Mouse (Mus musculus): ENCODE data around the gene 4921536K21Rik.
"Not testable (repeated sequence)": the region's sequence is repeated elsewhere in the genome, so short reads cannot be mapped to it uniquely, and the experiment has no call there.

The 4921536K21Rik gene

DNA sequence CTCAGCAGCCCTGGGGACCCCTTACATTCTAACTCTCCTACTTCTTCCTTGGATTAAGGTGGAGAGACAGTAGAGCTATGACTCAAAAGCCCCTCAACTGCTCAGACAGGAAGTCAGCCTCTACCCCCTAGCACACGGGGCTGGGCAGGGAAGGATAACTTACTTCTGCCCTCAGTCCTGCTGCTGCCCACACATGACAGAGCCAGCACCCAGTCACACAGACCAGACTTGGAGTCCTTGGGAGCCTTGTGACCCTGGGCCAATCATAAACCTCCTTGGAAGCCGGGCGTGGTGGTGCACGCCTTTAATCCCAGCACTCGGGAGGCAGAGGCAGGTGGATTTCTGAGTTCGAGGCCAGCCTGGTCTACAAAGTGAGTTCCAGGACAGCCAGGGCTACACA, 16.5 kb upstream of the 4921536K21Rik start:
- in situ Hi-C loops (cut with MboI, MseI) = not testable (repeated sequence)

DNA sequence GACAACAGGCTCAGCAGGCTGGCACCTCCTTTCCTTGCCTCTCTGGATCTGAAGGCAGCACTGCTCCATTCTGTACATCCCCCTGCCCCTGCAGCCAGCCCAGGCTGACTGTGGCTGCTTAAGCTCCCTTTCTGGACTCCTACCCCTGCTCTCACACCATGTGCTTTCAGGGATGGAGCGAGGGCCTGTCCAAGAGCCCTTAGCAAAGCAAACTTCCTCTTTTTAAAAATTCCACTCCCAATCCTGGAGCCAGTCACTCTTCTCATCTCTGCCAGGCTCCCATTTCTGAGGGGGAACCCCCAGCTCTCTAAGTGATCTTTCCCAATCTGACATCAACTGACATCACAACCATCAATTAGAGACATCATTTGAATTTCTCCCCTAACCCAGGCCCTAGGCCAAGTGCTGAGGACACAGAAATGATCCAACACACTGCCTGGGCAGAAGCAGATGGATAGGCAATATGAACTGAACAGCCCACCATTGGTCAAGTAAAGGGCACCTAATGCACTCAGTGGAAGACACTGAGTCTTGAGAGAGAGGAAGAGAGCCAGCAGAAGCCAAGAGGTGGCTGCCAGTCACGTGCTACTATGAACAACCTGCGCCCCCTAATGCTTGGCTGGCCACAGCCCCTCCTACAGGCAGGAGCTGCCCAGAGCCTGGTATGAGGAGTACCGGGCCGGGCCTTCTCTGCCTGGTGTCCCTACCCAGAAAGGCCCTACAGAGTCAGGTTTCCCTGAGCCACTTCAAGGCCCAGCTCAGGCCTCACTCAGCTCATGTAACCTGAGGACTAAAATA, 15.8 kb upstream of the 4921536K21Rik start:
- in situ Hi-C loops (cut with MboI, MseI) = no loop called here

DNA sequence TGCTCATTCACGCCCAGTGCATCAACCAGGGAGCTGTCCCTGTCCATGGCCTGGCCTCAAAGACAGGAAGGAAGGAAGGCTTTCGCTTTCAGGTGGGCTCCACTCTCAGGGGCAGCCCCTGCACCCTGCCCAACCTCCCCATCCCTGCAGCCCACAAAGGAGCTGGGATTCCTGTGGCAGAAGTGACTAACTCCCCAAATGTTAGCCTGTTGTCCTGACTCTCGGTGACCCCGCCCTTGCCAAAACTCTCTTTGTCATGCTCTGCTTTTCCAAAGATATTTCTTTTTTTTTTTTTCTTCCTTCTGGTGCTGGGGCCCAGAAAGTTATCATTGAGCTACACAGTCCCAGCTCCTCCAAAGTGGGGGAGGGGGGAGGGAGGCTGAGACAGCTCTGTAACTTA, 14.3 kb upstream of the 4921536K21Rik start:
- in situ Hi-C loops (cut with MboI, MseI) = loop anchor here in 1 of 2 experiments (5.0 kb wide), 1 partner anchor 47 kb away; the partner anchor contains the start of gene Osbp2

DNA sequence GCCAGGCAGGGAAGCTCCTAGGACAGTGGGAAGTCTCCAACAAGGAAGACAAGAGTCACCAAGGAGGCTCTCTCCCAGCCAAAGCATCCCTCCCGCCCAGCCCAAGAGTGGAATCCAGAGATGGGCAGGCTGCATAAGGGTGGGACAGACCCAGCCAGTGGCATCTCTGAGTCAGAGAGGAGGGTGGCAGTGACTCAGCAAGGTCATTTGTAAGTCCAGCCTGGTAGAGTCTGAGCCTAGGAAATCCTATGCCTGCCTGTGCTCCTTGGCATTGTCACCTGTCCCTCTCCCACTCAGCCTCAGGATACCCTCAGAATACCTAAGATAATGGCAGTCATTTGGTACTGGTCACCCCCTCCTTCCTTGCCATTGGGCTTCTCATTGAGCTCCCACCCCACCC, 10.5 kb upstream of the 4921536K21Rik start:
- in situ Hi-C loops (cut with MboI, MseI) = loop anchor here in 1 of 2 experiments (5.0 kb wide), 1 partner anchor 43 kb away; the partner anchor contains the start of gene Osbp2

DNA sequence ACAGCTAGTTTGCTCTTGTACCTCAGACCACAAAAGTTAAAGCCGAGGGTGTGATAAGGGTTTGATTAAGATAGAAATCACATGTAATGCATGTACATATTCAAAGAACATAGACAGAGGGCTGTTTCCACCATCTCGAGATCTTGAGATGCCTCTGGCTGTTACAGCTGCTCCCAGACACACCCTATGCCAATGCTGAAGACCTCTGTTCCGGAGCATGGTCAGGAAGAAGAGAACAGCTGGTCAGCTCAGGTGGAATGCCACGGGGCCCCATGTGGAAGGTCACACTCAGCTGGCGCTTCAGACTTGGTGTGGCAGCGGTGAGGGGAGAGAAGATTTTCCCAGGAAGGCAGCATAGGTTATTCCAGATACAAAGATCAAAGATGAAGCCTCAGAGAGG, 9.8 kb upstream of the 4921536K21Rik start:
- in situ Hi-C loops (cut with MboI, MseI) = loop anchor here in 1 of 2 experiments (5.0 kb wide), 1 partner anchor 42 kb away; the partner anchor contains the start of gene Osbp2

DNA sequence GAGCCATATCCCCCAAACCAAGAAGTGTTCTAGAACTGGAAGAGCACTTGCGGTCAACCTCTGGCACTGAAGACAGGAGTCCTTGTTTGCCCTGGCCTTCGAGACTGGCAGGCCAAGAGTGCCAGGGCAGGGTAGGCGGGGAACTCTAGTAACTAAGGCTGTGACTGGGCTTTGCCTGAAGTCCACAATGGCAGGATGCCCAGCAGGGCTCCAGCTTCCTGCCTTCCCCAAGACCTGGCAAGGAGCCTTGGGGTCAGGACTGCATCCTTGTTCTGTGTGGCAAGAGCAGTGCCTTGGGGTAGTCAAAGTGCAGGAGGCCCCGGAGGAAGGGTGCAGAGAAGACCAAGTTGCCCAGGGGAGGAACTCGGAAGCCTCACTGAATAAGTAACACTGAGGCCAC, 8.1 kb upstream of the 4921536K21Rik start:
- in situ Hi-C loops (cut with MboI, MseI) = no loop called here

DNA sequence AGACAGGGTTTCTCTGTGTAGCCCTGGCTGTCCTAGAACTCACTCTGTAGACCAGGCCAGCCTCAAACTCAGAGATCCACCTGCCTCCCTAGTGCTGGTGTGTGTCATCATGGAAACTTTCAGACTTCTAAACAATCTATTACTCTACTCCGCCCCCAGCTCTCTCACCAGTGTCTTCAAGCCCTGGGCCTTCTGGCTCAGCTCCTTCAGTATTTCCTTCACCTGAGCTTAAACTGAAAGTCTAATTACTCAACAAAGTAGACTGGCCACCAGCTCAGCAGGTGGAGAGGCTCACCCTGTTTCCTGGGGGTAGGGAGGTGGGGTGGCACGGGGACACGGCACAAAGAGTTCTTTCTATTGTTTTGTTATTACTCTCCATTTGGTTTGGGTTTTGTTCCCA, 7.6 kb upstream of the 4921536K21Rik start:
- in situ Hi-C loops (cut with MboI, MseI) = no loop called here

DNA sequence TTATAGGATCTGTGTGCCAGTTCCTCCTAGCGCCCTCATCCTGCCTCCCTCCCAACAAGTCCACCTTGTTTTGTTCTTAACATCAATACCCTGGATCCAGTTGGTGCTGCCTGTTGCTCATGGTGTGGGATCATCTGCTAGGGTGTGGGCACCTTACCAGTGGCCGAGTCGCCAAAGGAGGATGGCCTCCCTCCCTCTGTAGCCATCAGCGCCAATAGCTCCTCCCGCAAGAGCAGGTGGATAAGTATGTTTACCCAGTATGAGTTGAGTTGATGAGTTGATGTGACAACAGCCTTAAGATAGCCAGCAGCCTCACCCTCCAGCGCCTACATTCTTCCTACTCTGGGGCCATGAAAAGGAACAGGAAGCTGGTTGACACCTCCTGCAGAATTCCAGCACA, 5.4 kb upstream of the 4921536K21Rik start:
- in situ Hi-C loops (cut with MboI, MseI) = no loop called here

DNA sequence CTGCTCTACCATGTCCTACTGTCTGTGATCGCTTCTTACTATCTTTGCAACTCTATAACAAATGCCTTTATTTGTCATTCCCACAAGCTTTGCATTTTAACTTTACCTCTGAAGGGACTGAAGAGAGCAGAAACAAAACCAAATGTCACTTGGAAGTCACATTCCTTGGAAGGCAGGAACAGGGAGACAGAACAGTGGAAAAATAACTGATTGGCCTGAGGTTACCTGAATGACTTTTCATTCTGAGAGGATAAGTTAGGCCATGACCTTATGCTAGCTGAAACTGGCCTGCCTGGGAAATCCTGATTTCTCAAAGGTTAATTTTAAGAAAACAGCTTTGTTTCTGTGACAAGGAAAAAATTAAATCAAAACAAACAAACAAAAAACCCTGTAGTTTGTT, 1.0 kb upstream of the 4921536K21Rik start:
- in situ Hi-C loops (cut with MboI, MseI) = no loop called here

DNA sequence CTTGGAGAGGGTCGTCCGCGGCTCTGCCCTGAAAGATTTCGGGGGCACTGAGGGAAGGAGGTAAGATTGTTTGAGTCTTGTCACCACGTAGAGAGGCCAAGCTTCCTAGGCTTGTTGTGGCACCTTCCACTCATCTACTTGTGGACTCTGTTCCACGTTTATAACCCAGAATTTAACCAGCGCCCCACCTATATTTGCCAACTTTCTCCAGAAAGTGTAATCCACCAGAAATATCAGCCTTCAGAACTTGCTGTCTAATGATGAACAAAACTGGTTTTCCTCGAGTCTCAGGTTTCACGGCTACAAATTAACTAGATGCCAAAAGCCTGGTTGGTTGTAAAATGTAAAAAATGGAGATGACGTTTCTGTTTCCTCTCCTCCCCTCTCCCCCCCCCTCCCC, 560 bp upstream of the 4921536K21Rik start:
- in situ Hi-C loops (cut with MboI, MseI) = no loop called here

DNA sequence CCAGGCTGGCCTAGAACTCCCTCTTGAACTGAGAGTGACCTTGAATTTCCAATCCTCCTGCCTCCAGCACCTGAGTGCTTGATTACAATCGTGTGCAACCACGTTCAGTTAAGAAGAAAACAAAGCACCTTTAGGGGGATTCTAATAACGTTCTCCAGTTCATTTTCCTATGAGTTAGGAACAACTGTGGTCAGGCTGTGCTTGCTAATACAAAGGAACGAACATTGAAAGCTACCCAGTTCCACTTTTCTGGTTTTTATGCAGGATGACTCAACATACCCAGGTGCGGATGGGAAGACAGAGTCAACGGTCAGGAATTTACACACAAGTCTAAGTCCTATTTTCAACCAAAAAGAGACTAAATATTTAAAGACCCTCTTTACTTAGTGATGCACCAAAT, 928 bp downstream of the 4921536K21Rik start:
- in situ Hi-C loops (cut with MboI, MseI) = no loop called here

DNA sequence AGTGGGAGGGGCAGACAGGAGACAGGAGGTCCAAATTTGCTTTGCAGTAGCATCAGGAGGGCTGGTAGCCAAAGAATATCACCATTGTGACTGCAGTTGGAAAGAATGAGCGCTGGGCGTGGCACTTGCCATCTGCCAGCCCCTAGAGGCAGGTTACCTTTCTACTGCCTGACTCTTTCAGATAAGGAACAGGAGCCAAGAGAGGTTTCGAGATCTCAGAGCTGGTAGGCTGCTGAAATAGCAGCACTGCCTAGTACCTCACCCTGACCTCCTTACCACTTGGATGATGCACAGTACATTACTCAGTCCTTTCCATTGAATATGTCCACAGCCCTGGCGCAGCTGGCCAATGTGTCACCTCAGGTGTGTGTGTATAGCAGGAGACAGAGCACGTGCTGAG, 7.6 kb downstream of the 4921536K21Rik start:
- in situ Hi-C loops (cut with MboI, MseI) = no loop called here

DNA sequence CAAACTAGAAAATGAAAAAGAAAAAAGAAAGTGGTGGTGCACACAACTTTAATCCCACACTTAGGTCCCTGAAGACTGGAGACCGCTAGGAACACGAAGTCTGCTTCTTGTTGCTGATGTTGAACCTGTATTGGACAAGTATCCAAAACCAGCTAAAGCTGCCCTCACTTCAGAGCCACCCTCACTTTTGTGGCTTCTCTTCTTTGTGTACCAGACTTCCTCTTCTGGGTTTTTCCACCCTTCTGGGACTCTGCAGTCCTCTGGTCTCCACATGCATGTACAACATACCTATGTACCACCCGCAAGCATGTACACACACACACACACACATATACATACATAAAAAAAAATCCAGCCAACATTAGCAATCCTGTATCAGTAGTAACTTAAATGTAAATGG, 11.2 kb downstream of the 4921536K21Rik start:
- in situ Hi-C loops (cut with MboI, MseI) = no loop called here

DNA sequence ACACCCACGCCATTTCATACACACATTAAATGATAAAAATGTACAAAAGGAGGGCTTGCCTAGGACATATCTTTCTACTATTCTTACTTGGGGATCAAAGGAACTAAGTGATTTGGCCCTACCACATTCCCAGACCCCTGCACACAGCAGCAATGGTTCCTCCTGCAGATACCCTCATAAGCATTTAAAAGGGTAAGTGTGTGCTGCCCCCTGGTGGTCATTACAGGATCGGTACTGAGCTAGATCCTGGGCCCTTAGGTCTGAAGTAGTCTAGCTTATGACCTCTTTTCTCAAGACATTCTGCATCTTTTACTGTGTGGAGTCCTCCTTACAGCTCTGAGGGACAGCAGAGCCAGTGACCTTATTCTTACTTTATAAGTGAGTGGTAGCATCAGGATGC, 15.1 kb downstream of the 4921536K21Rik start:
- in situ Hi-C loops (cut with MboI, MseI) = no loop called here

DNA sequence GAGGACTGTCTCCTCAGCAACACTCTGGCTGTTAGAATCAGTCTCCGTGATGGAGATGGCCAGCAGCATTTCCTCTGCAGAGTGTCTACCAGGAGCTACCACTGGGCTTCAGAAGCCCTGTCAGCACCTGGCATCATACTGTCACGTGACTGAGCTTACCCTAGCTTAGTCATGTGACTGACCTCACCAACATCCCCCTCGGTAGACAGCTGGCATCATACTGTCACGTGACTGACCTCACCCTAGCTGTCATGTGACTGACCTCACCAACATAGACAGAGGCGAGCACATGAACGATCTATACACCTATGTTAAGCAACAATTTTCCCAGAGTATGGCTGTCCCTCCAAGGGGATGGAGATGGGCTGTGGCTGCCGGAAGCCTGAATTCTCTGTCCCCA, 16.2 kb downstream of the 4921536K21Rik start:
- in situ Hi-C loops (cut with MboI, MseI) = no loop called here

DNA sequence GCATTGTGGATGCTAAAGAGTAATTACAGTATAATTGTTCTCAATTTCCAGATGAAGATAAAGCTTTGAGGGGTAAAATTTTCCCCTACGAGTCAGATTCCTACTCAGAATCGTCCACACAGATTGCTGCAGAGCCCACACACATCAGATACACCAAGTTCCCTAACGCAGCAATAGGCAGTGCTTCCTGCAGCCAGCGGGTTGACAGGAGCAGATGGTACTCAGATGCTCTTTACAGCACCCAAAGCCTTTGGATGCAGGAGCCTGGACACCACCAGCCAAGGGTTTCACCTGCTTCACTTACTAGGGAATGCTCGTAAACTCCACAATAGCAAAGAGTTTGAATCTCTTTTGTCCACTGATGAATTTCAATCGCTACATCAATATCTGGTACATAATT, 18.5 kb downstream of the 4921536K21Rik start:
- in situ Hi-C loops (cut with MboI, MseI) = no loop called here

DNA sequence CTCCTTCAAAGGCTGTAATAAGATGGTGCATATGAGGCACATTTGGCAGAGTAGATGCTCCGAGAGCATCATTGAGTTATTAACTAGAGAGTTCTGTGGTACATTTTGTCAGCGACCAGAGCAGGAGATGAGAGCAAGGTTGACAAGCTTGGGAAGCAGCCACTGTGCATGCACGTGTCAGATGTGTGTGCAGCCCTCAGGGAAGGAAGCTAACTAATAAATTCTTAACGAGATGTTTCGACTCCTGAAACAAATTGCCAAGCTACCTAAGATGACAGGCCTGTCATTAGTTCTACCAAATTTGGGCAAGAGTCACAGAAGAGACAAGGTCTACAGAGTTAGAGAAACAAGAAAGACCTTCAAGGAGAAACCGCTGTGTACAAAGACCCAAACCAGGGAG, 30.6 kb downstream of the 4921536K21Rik start:
- in situ Hi-C loops (cut with MboI, MseI) = loop anchor here in 1 of 2 experiments (5.0 kb wide), 1 partner anchor 43 kb away; no protein-coding TSS in a partner anchor

DNA sequence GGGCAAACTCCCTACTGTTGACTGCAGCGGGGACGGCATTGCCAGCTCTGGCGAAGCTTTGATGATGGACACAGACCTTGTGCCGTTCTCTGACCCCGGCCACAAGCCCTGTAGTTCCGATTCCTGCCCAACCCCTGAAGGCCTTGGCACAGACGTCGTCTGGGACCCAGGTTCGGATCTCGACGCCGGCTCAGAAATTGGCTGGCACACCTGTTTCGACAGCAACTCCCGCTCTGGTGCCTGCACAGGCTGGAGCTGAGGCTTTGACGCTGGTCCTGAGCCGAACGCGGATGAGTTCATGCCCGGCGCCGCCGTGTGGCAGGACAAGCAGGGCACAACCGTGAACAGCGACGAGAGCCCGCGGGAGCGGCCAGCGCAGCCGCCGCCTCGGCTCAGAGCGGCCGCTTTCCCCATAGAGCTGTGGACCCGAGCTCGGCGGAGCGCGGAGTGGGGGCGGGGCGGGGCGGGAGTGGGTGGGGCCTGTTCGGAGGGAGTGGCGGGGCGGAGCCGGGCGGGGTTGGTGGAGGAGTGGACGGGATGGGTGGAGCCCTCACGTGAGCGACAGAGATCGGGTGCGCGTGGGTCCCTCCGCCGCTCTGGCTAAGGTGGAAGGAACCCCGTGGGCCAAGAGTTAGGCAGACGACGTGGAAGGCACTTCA, 31.3 kb downstream of the 4921536K21Rik start, which contains the start of gene Osbp2:
Osbp2 (minus strand) TSS at position 450 of the 659 bp plus-strand sequence.
- in situ Hi-C loops (cut with MboI, MseI) = loop anchor here in 1 of 2 experiments (5.0 kb wide), 1 partner anchor 44 kb away; no protein-coding TSS in a partner anchor

DNA sequence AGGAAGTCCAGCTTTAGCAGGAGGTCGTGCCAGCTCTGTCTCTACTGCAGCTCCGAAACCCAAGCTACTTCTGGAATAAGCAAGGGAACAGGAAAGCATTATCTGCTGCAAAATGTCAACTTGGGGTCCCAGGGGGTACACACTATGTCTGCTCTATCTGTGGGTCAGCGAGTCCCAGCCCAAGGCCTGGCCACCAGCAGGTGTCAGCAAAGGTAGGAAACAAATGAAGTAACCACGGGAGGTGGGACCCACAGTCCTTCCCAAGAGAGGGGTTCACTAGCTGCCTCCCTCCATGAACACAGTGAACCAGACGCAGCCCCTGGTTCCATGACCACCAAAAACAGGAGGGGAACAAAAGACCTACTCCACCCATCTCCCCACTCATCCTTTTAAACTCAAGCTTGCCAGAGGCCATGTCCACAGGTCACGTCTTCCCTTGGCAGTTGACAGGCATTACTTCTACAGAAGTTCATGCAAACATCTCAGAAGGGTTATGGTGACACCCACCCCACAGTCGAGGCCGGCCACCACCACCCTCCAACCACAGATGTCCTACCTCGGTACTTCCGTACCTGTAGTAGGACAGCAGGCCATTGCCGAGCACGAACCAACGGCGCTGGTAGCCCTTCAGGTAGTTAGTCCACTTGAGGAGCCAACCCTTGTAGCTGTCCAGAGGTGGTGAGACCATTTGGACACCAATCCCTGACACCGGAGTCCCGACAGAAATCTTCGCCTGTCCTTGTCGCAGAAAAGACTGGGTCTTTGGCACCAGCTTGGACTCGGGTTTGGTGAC, 32.0 kb downstream of the 4921536K21Rik start:
- in situ Hi-C loops (cut with MboI, MseI) = loop anchor here in 1 of 2 experiments (5.0 kb wide), 1 partner anchor 44 kb away; no protein-coding TSS in a partner anchor

DNA sequence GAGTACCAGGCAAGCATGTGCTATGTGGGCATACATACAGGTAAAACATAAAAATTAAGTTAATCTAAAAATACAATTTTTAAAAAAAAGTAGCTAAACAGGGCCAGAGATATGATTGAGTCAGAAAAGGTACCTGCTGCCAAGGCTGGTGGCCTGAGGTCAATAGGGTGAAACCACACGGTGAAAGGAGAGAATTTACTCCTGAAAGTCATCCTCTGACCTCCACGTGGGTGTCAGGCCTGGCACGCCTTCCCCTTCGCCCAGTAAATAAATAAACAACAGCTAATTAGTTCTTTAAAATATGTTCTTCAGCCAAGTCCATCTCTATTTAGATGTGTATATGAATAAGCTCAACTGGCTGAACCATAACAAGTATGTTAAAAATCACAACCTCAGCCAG, 34.5 kb downstream of the 4921536K21Rik start:
- in situ Hi-C loops (cut with MboI, MseI) = loop anchor here in 1 of 2 experiments (5.0 kb wide), 1 partner anchor 47 kb away; no protein-coding TSS in a partner anchor

DNA sequence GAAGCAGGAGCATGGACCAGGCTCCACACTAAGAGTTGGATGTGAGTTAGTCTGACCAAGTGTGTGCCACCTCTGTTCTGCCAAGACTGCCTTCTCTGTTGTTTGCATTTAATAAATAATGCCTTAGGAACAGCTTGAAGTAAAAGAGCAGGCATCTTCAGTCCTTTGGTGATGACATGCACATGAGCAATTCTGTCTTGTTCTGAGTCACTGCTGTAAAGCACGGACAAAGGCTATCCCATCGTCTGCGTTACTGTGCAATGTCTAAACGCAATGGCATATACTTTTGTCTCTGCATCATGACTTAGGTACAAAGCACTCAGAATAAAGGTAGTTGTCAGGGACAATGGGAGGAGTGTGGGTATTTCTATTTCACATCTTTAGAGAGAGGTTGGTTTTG, 35.1 kb downstream of the 4921536K21Rik start:
- in situ Hi-C loops (cut with MboI, MseI) = loop anchor here in 1 of 2 experiments (5.0 kb wide), 1 partner anchor 48 kb away; no protein-coding TSS in a partner anchor

DNA sequence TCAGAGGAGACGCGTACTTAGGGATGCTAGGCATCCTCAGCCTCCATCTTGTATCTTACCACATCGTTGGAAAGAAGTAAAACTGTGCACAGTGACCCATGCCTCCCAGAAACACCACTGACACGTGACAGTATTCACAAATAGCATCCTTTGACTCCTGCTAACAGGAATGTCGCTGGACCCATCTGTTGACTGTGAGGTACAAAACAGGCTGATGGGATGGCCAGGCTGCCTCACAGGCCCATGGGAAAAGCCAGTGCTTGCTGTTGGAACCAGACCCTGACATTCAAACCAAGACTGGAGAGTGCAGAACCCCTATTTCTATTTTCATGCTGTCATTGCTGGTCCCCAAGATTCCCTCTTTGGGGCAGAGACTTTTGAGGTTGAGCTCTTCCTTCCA, 37.0 kb downstream of the 4921536K21Rik start:
- in situ Hi-C loops (cut with MboI, MseI) = no loop called here

Measured in T-helper 17 cell (primary cell).